Mouse (Mus musculus) hindbrain, embryonic 12.5 days (tissue): ENCODE data around the gene Rapgef3. TPM values are rescaled to one million over a fixed set of nuclear protein-coding genes. Genes with fewer than 3 reads are reported as not detected.

Experiments used
- ATAC-seq: fragments of 200-750 bp; cut with Nextera tagmentation; 2 replicates; pipeline ENCODE4 v1.8.0; 2017; ENCODE audit warnings: moderate TSS enrichment; ENCODE audit not compliant: low FRiP score
- H3K27ac ChIP-seq: fragments of 300-500 bp; sonication (generic); 2 replicates; pipeline ENCODE4 v1.5.1; 2016; ENCODE audit warnings: mild to moderate bottlenecking
- H3K27me3 ChIP-seq: fragments of 300-500 bp; sonication (generic); 2 replicates; pipeline ENCODE4 v1.6.1; 2016; ENCODE audit warnings: mild to moderate bottlenecking
- H3K36me3 ChIP-seq: fragments of 300-500 bp; sonication (generic); 2 replicates; pipeline ENCODE4 v1.6.1; 2016; ENCODE audit warnings: mild to moderate bottlenecking
- H3K4me1 ChIP-seq: fragments of 300-500 bp; sonication (generic); 2 replicates; pipeline ENCODE4 v1.6.1; 2016
- H3K4me2 ChIP-seq: fragments of 300-500 bp; sonication (generic); replicated peaks from 2 replicates; pipeline ENCODE4 v1.6.1; 2016; ENCODE audit warnings: mild to moderate bottlenecking
- H3K4me3 ChIP-seq: fragments of 300-500 bp; sonication (generic); 2 replicates; pipeline ENCODE4 v1.5.1; 2016; ENCODE audit warnings: mild to moderate bottlenecking
- H3K9ac ChIP-seq: fragments of 300-500 bp; sonication (generic); 2 replicates; pipeline ENCODE4 v1.6.1; 2016; ENCODE audit warnings: mild to moderate bottlenecking, moderate library complexity
- H3K9me3 ChIP-seq: fragments of 300-500 bp; sonication (generic); replicated peaks from 2 replicates; pipeline ENCODE4 v1.6.1; 2016; ENCODE audit warnings: mild to moderate bottlenecking
- WGBS: fragments of 180-500 bp; shearing (Covaris S2); methylation state at CpG from one replicate; pipeline ENCODE4 v1.1.7; 2016; 5-methylcytosine and 5-hydroxymethylcytosine counted together
- polyA plus RNA-seq: library from polyadenylated mRNA; unstranded; fragments of >200 nt; fragmentation: Nextera tagmentation; extraction: Ambion mirVana; gene quantifications from 2 replicates; pipeline ENCODE4 v1.2.1, GENCODE M21; 2016

Rapgef3 gene
- polyA plus RNA-seq, 1 experiment from 2014 or later = 10.7 TPM

DNA sequence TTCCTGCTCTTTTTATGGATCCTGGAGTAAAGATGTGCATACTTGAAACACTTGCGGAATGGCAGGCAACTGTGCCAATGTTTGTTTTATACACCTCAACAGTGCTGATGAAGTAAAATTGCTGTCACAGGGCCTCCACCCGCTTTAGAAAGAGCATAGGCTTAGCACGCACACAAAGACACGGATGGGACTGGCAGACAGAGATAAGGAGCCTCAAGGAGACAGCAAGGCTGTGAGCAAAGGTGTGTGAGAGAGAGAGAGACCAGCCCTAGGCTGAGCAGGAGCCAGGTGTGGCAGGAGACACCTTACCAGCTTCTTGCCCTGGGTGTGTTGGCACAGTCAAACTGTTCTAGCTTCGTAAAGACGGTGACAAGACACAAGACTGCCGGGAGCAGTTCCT, 28.8 kb downstream of the Rapgef3 start:
- no peak for ATAC-seq
- Histone ChIP-seq H3K27me3 (no peaks in the 10 kb centered on the region), H3K27ac (no peak overlapping the region)

GRCm38 (mm10) chr15:97731988-97732387, 35.8 kb downstream of the Rapgef3 start:
- no peak overlapping the region for H3K27ac ChIP-seq
- ATAC-seq = no peak
- no peaks in the 10 kb centered on the region; the same call in 1 of the 2 replicates for H3K9me3 ChIP-seq
- H3K36me3 ChIP-seq = no peaks in the 10 kb centered on the region
- no peak overlapping the region for H3K4me3 ChIP-seq
- H3K4me2 ChIP-seq = no peak overlapping the region
- WGBS = 89% methylated on average over 11 of the region's 11 CpGs
- no peaks in the 10 kb centered on the region for H3K27me3 ChIP-seq
- H3K4me1 ChIP-seq = no peaks in the 10 kb centered on the region; the same call in 1 of the 2 replicates
- no peak overlapping the region for H3K9ac ChIP-seq

More for the DNA sequence above, 28.8 kb downstream of the Rapgef3 start:
- Histone ChIP-seq H3K4me2 (no peak overlapping the region), H3K4me1 (no peaks in the 10 kb centered on the region), H3K9ac (no peak overlapping the region), H3K9me3 (0 out of 2 replicates have a peak, but pooled peaks cover 4% of the 10 kb centered on the region), H3K36me3 (no peaks in the 10 kb centered on the region), H3K4me3 (no peak overlapping the region)
- 94% methylated on average over 7 of the region's 7 CpGs for WGBS

- Histone ChIP-seq H3K4me1 (no peaks in the 10 kb centered on the region; the same call in 1 of the 2 replicates), H3K4me3 (no peak within 1 kb of the TSS), H3K27me3 (no peaks in the 10 kb centered on the region), H3K36me3 (no peaks in the 10 kb centered on the region), H3K9ac (no peak within 1 kb of the TSS), H3K4me2 (no peak within 1 kb of the TSS), H3K27ac (no peak within 1 kb of the TSS), H3K9me3 (no peaks in the 10 kb centered on the region; the same call in 1 of the 2 replicates)
- 86% methylated on average over 8 of the region's 8 CpGs for WGBS
- ATAC-seq = no peak
Observed at GRCm38 (mm10) chr15:97731111-97731510, 36.7 kb downstream of the Rapgef3 start, which contains the start of gene Endou. Gene Endou, minus strand, starts transcription at chr15:97731339.

- Histone ChIP-seq H3K36me3 (no peaks in the 10 kb centered on the region), H3K27ac (no peak overlapping the region), H3K4me1 (no peaks in the 10 kb centered on the region; the same call in 1 of the 2 replicates), H3K4me2 (no peak overlapping the region), H3K4me3 (no peak overlapping the region), H3K9me3 (no peaks in the 10 kb centered on the region; the same call in 1 of the 2 replicates), H3K9ac (no peak overlapping the region), H3K27me3 (no peaks in the 10 kb centered on the region)
- no peak for ATAC-seq
- 68% methylated on average over 6 of the region's 6 CpGs for WGBS
Observed at GRCm38 (mm10) chr15:97730365-97730764, 37.4 kb downstream of the Rapgef3 start.

DNA sequence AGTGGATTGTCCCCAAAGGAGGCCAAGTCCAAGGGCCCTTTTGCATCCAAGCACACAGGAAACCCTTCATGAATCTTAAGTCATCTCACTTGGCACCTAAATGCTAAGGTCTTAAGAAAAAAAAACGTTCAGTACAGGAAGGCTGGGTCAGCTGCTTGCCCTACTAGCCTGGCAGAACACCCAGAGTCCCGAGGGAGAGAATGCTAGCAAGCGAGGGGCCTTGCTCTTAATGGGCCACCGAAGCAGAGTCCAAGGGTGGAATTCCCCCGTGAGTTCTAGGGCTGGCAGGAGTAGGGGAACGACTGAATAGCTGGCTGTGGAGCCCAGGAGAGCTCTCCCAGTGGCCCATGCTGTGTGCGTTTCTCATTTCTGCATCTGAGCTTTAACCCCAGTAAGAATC, 39.0 kb downstream of the Rapgef3 start:
- no peak for ATAC-seq

DNA sequence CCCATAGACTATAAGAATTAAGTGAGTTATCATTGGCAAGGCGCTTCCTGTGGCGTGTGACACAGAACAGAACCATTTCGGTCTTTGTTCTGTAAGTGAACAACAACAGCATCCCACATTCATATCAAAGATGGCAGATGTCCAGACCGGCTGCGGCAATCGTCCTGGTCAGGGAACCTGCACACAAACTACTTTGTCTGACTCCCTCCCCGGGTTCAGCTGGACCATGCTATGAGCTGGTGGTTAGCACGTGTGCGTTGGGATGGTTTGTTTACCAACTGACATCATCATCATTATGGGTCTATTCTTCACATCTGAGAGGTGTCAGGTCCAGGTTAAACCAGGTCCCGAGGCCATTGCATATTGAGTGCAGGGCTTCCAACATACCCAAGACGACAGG, 39.4 kb downstream of the Rapgef3 start:
- H3K9ac ChIP-seq = no peak overlapping the region
- no peaks in the 10 kb centered on the region for H3K9me3 ChIP-seq
- no peak overlapping the region for H3K4me2 ChIP-seq
- H3K27ac ChIP-seq = no peak overlapping the region
- no peak overlapping the region for H3K4me3 ChIP-seq
- ATAC-seq = no peak
- WGBS = 91% methylated on average over 11 of the region's 11 CpGs
- H3K4me1 ChIP-seq = no peaks in the 10 kb centered on the region; the same call in 1 of the 2 replicates
- no peaks in the 10 kb centered on the region for H3K36me3 ChIP-seq
- no peaks in the 10 kb centered on the region for H3K27me3 ChIP-seq

More for the DNA sequence above, 39.0 kb downstream of the Rapgef3 start:
- 66% methylated on average over 7 of the region's 7 CpGs for WGBS
- Histone ChIP-seq H3K27me3 (no peaks in the 10 kb centered on the region), H3K27ac (no peak overlapping the region), H3K36me3 (no peaks in the 10 kb centered on the region), H3K9ac (no peak overlapping the region), H3K4me3 (no peak overlapping the region), H3K9me3 (no peaks in the 10 kb centered on the region; the same call in 1 of the 2 replicates), H3K4me1 (no peaks in the 10 kb centered on the region; the same call in 1 of the 2 replicates), H3K4me2 (no peak overlapping the region)

DNA sequence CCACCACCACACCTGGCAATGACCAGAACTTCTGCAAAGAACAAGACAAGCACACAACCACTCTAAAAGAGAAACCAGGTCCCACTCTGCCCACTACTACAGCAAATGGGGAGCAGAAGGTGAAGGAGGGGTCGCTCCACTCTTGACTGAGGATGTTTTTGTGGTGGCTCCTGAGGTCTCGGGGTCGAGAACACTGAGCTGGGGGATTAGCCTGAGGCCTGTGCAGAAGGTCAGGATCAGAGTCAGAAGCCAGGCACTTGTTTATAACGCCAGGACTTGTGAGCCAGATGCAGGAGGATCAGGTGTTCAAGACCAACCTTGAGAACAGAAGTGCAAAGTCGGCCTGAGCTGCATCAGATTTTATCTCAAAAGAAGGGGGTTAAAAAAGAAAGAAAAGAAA, 40.3 kb downstream of the Rapgef3 start:
- no peaks in the 10 kb centered on the region for H3K27me3 ChIP-seq
- no peak for ATAC-seq
- H3K36me3 ChIP-seq = no peaks in the 10 kb centered on the region
- H3K27ac ChIP-seq = no peak overlapping the region
- WGBS = 78% methylated on average over 5 of the region's 5 CpGs
- H3K9me3 ChIP-seq = no peaks in the 10 kb centered on the region
- H3K9ac ChIP-seq = no peak overlapping the region
- H3K4me2 ChIP-seq = no peak overlapping the region
- H3K4me3 ChIP-seq = no peak overlapping the region
- no peaks in the 10 kb centered on the region; the same call in 1 of the 2 replicates for H3K4me1 ChIP-seq

DNA sequence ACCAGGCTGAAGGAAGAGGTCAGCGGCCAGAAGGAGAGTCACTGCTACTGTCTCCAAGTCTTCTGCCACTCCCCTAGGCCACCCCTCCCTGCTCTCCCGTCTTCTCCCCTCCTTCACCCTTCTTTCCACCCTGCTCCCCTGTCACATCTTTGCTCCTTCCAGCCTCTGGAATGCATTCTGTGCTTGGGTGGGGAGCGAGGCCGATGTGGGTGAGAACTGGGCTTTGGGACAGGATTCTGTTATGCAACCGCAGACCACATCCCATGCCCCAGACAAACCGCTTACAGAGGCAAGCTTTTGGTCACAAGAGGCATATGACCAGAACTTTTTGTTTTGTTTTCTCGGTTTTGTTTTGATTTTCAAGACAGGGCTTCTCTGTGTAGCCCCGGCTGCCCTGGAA, 40.7 kb downstream of the Rapgef3 start:
- Histone ChIP-seq H3K4me2 (no peak overlapping the region), H3K4me1 (no peaks in the 10 kb centered on the region; the same call in 1 of the 2 replicates), H3K9me3 (no peaks in the 10 kb centered on the region), H3K4me3 (no peak overlapping the region), H3K36me3 (no peaks in the 10 kb centered on the region), H3K27ac (no peak overlapping the region), H3K9ac (no peak overlapping the region), H3K27me3 (no peaks in the 10 kb centered on the region)
- ATAC-seq = no peak
- 77% methylated on average over 8 of the region's 8 CpGs for WGBS

DNA sequence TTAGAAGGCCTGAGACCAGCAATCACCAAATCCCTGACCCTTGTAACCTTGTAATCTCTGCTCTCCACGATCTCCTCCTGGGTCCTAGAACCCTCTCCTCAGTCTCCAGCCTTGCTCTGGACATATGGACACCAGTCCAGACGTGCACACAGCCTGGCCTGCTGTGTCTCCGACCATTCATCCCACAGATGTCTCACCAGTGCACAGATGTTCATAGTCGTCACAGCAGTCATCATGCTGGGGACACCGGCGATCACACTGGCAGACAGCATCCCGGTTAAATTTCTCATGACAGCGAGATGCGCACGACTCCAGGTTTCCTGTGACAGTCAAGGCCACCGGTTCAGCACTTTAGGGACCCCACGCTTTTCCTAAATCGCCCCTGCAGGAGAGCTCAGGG, 41.5 kb downstream of the Rapgef3 start:
- ATAC-seq = no peak
- H3K27ac ChIP-seq = no peak overlapping the region

GRCm38 (mm10) chr15:97725198-97725785, 42.5 kb downstream of the Rapgef3 start:
- H3K9ac ChIP-seq = no peak overlapping the region
- H3K36me3 ChIP-seq = no peaks in the 10 kb centered on the region

More for the DNA sequence above, 41.5 kb downstream of the Rapgef3 start:
- H3K4me3 ChIP-seq = no peak overlapping the region
- H3K4me1 ChIP-seq = no peaks in the 10 kb centered on the region; the same call in 1 of the 2 replicates
- no peaks in the 10 kb centered on the region for H3K27me3 ChIP-seq
- no peaks in the 10 kb centered on the region for H3K9me3 ChIP-seq
- no peaks in the 10 kb centered on the region for H3K36me3 ChIP-seq
- no peak overlapping the region for H3K4me2 ChIP-seq
- WGBS = 81% methylated on average over 13 of the region's 13 CpGs
- no peak overlapping the region for H3K9ac ChIP-seq

GRCm38 (mm10) chr15:97724346-97725197, 43.2 kb downstream of the Rapgef3 start:
- H3K4me1 ChIP-seq = peaks cover 3% of the 10 kb centered on the region; the same call in 1 of the 2 replicates
- no peak overlapping the region for H3K27ac ChIP-seq
- WGBS = 88% methylated on average over 17 of the region's 17 CpGs
- no peaks in the 10 kb centered on the region for H3K36me3 ChIP-seq
- H3K9ac ChIP-seq = no peak overlapping the region
- no peaks in the 10 kb centered on the region for H3K9me3 ChIP-seq
- no peak overlapping the region for H3K4me2 ChIP-seq
- no peaks in the 10 kb centered on the region for H3K27me3 ChIP-seq
- ATAC-seq = no peak
- no peak overlapping the region for H3K4me3 ChIP-seq

More at GRCm38 (mm10) chr15:97725198-97725785, 42.5 kb downstream of the Rapgef3 start:
- 87% methylated on average over 6 of the region's 6 CpGs for WGBS
- no peak for ATAC-seq
- Histone ChIP-seq H3K27ac (no peak overlapping the region), H3K27me3 (no peaks in the 10 kb centered on the region), H3K9me3 (no peaks in the 10 kb centered on the region), H3K4me2 (no peak overlapping the region), H3K4me1 (peaks cover 3% of the 10 kb centered on the region; the same call in 1 of the 2 replicates), H3K4me3 (no peak overlapping the region)

DNA sequence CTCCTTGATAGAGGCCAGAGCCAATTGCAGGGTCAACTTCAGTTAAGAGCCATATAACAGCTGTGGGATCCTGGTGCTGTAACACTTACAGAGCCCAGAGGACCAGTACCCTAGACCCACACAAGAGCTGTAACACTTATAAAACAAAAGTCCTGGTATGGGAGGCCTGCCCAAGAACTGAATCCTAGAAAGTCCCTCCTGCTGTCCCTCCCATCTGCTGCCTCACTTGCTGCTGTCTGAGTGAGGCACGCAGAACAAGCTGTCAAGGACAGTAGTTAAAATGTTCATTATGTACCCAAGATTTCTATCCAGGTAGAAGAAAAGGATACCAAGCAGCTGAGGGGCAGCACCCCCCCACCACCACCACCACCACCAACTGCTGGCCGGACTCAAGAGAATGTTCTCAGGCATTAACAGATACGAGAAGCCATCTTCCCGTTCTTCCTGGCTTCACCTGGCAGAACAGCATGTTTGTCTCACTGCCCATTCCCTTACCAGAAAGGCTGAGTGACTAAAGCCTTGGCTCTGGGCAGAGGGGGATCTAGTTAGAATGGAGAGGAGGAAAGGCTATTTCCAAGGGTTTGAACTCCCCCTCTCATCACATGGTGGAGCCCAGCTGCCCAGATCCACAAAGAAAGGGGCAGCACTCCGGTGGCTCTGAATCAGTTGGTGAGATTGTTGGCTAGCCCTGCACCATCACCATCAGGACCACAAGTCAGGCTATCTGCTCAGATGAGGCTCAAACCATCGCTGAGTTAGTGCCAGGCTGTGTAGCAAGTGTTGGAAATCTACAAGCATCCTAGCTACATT, 44.0 kb downstream of the Rapgef3 start:
- no peak for ATAC-seq
- Histone ChIP-seq H3K4me2 (no peak overlapping the region), H3K27me3 (no peaks in the 10 kb centered on the region), H3K9ac (no peak overlapping the region), H3K27ac (no peak overlapping the region), H3K4me1 (peaks cover 3% of the 10 kb centered on the region; the same call in 1 of the 2 replicates), H3K9me3 (no peaks in the 10 kb centered on the region), H3K36me3 (no peaks in the 10 kb centered on the region), H3K4me3 (no peak overlapping the region)
- 83% methylated on average over 6 of the region's 6 CpGs for WGBS
